ENCODE assay signal across 8 mouse cellular contexts in the genomic region with DNA sequence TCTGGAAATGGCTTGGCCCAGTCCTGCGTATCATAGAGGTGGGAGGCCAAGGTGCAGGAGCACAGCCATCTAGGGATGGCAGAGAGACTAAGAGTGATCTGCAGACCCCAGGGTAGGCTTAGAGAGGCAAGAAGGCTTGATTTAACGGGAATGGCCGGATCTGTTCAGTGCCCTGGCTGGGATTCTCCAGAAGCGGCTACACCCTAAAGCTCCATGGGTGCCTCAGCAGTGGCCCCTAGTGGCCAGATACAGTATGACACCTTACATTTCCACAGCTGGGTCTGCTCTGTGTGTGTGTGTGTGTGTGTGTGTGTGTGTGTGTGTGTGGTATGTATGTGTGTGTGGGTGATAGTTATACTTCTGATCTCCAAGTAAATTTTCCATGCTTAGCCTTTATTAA.
DNase-seq lines count a peak whose midpoint lies in the region; ATAC-seq and TF ChIP-seq lines count a peak whose summit lies in the region.

No protein-coding gene starts in this region.

- H3K27ac ChIP-seq in embryonic facial prominence, embryonic 14.5 days (replicated peaks; ENCODE audit: low read depth, low read length), result no peak overlapping the region
- H3K27ac ChIP-seq in kidney, adult 2 months (ENCODE audit: insufficient read depth, low read depth, low read length), result no peak overlapping the region
- H3K27ac ChIP-seq in limb, embryonic 11.5 days (replicated peaks; ENCODE audit: low read depth, low read length), result no peak overlapping the region
- no peak overlapping the region for H3K27ac ChIP-seq in midbrain, embryonic 14.5 days (replicated peaks; ENCODE audit: low read depth, low read length)
- no peak overlapping the region for H3K27ac ChIP-seq in spleen, adult 2 months (ENCODE audit: insufficient read depth, low read length)

- H3K4me1 ChIP-seq in embryonic facial prominence, embryonic 14.5 days (ENCODE audit: control insufficient read depth, insufficient read depth, low read length), result peaks cover 3% of the 10 kb centered on the region; the same call in 1 of the 2 replicates
- H3K4me1 ChIP-seq in kidney, adult 2 months (ENCODE audit: control insufficient read depth, insufficient read depth, low read length), result no peaks in the 10 kb centered on the region; the same call in 1 of the 2 replicates
- peaks cover 9% of the 10 kb centered on the region; the same call in 1 of the 2 replicates for H3K4me1 ChIP-seq in limb, embryonic 11.5 days (ENCODE audit: control insufficient read depth, insufficient read depth, low read length)
- H3K4me1 ChIP-seq in midbrain, embryonic 14.5 days (ENCODE audit: control insufficient read depth, insufficient read depth, low read length), result no peaks in the 10 kb centered on the region
- no peaks in the 10 kb centered on the region for H3K4me1 ChIP-seq in spleen, adult 2 months (ENCODE audit: control insufficient read depth, insufficient read depth, insufficient read length)

- peak; percentile 86 for TF ChIP-seq CTCF in kidney, adult 2 months (conservative IDR thresholded peaks at IDR 0.05; ENCODE audit: insufficient read depth, insufficient read length, low read depth, low read length)
- TF ChIP-seq CTCF in spleen, adult 2 months (IDR thresholded peaks at IDR 0.05; ENCODE audit: extremely low read depth, insufficient read depth, insufficient read length, insufficient replicate concordance), result peak; percentile 61; the same call in 1 of the 2 replicates

- no peak overlapping the region for H3K9ac ChIP-seq in embryonic facial prominence, embryonic 14.5 days (ENCODE audit: low read depth, low read length)
- H3K9ac ChIP-seq in limb, embryonic 11.5 days (ENCODE audit: low read length), result no peak overlapping the region
- H3K9ac ChIP-seq in midbrain, embryonic 14.5 days (replicated peaks; ENCODE audit: low read length), result no peak overlapping the region

- no peaks in the 10 kb centered on the region for H3K36me3 ChIP-seq in embryonic facial prominence, embryonic 14.5 days (ENCODE audit: control insufficient read depth, insufficient read depth, low read length)
- H3K36me3 ChIP-seq in kidney, adult 2 months (ENCODE audit: control insufficient read depth, insufficient read depth, low read length), result no peaks in the 10 kb centered on the region
- H3K36me3 ChIP-seq in limb, embryonic 11.5 days (ENCODE audit: control insufficient read depth, insufficient read depth, low read length), result 0 out of 2 replicates have a peak, but pooled peaks cover 2% of the 10 kb centered on the region
- peaks cover 13% of the 10 kb centered on the region for H3K36me3 ChIP-seq in midbrain, embryonic 14.5 days (ENCODE audit: control insufficient read depth, insufficient read depth, low read length)
- no peaks in the 10 kb centered on the region for H3K36me3 ChIP-seq in spleen, adult 2 months (ENCODE audit: control insufficient read depth, insufficient read depth, low read length)

- peak; percentile 80 for DNase-seq in 416B (ENCODE audit: low read depth)
- DNase-seq in adrenal gland, postnatal 36 days, result peak; percentile 82 to 84
- peak; percentile 91 for DNase-seq in embryonic facial prominence, embryonic 14.5 days (ENCODE audit: low spot score)
- DNase-seq in heart, adult 8-10 months (ENCODE audit: low spot score), result peak; percentile 87
- peak; percentile 85 for DNase-seq in kidney, adult 2 months
- DNase-seq in limb, embryonic 11.5 days (ENCODE audit: low spot score), result peak; percentile 95
- DNase-seq in midbrain, embryonic 14.5 days, result peak; percentile 93
- DNase-seq in spleen, adult 2 months (ENCODE audit: low read depth in 1 of 2, low spot score in 2 of 2), result peak; percentile 38 to 63

- peak; percentile 67 for ATAC-seq in embryonic facial prominence, embryonic 14.5 days (ENCODE audit: low read depth)
- ATAC-seq in limb, embryonic 11.5 days (ENCODE audit: insufficient number of reproducible peaks, low FRiP score, low TSS enrichment, low read depth), result peak; percentile 71; the same call in 1 of the 2 replicates
- ATAC-seq in midbrain, embryonic 14.5 days (ENCODE audit: low FRiP score, low TSS enrichment), result peak; percentile 79; the same call in 1 of the 2 replicates

- no peak overlapping the region for H3K4me3 ChIP-seq in embryonic facial prominence, embryonic 14.5 days (ENCODE audit: low read depth, low read length)
- H3K4me3 ChIP-seq in kidney, adult 2 months (ENCODE audit: insufficient read depth, low read depth, low read length), result no peak overlapping the region
- H3K4me3 ChIP-seq in limb, embryonic 11.5 days (ENCODE audit: low read depth, low read length), result no peak overlapping the region
- no peak overlapping the region for H3K4me3 ChIP-seq in midbrain, embryonic 14.5 days (replicated peaks; ENCODE audit: low read depth, low read length)
- H3K4me3 ChIP-seq in spleen, adult 2 months (ENCODE audit: extremely low read depth, insufficient read depth, insufficient read length), result no peak overlapping the region

- 23% methylated on average over 4 of the region's 4 CpGs for WGBS in embryonic facial prominence, embryonic 14.5 days
- WGBS in kidney, adult 2 months, result 28% methylated on average over 4 of the region's 4 CpGs
- WGBS in limb, embryonic 11.5 days, result 23% methylated on average over 4 of the region's 4 CpGs
- WGBS in midbrain, embryonic 14.5 days, result 21% methylated on average over 4 of the region's 4 CpGs
- 29% methylated on average over 4 of the region's 4 CpGs for WGBS in spleen, adult 2 months

- no peak for TF ChIP-seq POLR2A in kidney, adult 2 months (IDR thresholded peaks at IDR 0.05; ENCODE audit: low read depth, low read length)
- no peak for TF ChIP-seq POLR2A in spleen, adult 2 months (IDR thresholded peaks at IDR 0.05; ENCODE audit: low read depth, low read length)

- H3K9me3 ChIP-seq in embryonic facial prominence, embryonic 14.5 days (ENCODE audit: control insufficient read depth, low read length), result no peaks in the 10 kb centered on the region
- no peaks in the 10 kb centered on the region for H3K9me3 ChIP-seq in limb, embryonic 11.5 days (ENCODE audit: control insufficient read depth, low read length)
- no peaks in the 10 kb centered on the region for H3K9me3 ChIP-seq in midbrain, embryonic 14.5 days (ENCODE audit: control insufficient read depth, low read length)

- H3K27me3 ChIP-seq in embryonic facial prominence, embryonic 14.5 days (replicated peaks; ENCODE audit: control insufficient read depth, insufficient read depth, low read length), result no peaks in the 10 kb centered on the region
- H3K27me3 ChIP-seq in kidney, adult 2 months (replicated peaks; ENCODE audit: control insufficient read depth, insufficient read depth, low read length), result no peaks in the 10 kb centered on the region
- no peaks in the 10 kb centered on the region for H3K27me3 ChIP-seq in limb, embryonic 11.5 days (ENCODE audit: control insufficient read depth, insufficient read depth, low read length)
- no peaks in the 10 kb centered on the region for H3K27me3 ChIP-seq in midbrain, embryonic 14.5 days (ENCODE audit: control insufficient read depth, insufficient read depth, low read length)
- H3K27me3 ChIP-seq in spleen, adult 2 months (ENCODE audit: control insufficient read depth, insufficient read depth, low read length), result no peaks in the 10 kb centered on the region

- no peak overlapping the region for H3K4me2 ChIP-seq in embryonic facial prominence, embryonic 14.5 days (ENCODE audit: low read depth, low read length)
- no peak overlapping the region for H3K4me2 ChIP-seq in limb, embryonic 11.5 days (ENCODE audit: low read depth, severe bottlenecking)
- no peak overlapping the region for H3K4me2 ChIP-seq in midbrain, embryonic 14.5 days (ENCODE audit: low read length)
